Mouse (Mus musculus) forebrain, embryonic 15.5 days (tissue): ENCODE data around the gene Tmem179b. TPM values are rescaled to one million over a fixed set of nuclear protein-coding genes. Genes with fewer than 3 reads are reported as not detected.
A peak's percentile ranks its signal among the peaks of the same experiment; 100 is the strongest.

Source experiments
- ATAC-seq: fragments of 200-750 bp; cut with Nextera tagmentation; replicated peaks from 2 replicates; pipeline ENCODE4 v1.8.0; 2017; ENCODE audit warnings: mild to moderate bottlenecking, moderate TSS enrichment, moderate library complexity
- H3K27ac ChIP-seq: fragments of 300-500 bp; sonication (generic); replicated peaks from 2 replicates; pipeline ENCODE4 v1.5.1; 2015; ENCODE audit warnings: mild to moderate bottlenecking, inconsistent platforms
- H3K27me3 ChIP-seq: fragments of 300-500 bp; sonication (generic); 2 replicates; pipeline ENCODE4 v1.6.1; 2015; ENCODE audit warnings: inconsistent platforms
- H3K36me3 ChIP-seq: fragments of 300-500 bp; sonication (generic); 2 replicates; pipeline ENCODE4 v1.6.1; 2015; ENCODE audit warnings: mild to moderate bottlenecking, inconsistent platforms
- H3K4me1 ChIP-seq: fragments of 300-500 bp; sonication (generic); 2 replicates; pipeline ENCODE4 v1.6.1; 2015; ENCODE audit warnings: inconsistent platforms
- H3K4me2 ChIP-seq: fragments of 300-500 bp; sonication (generic); replicated peaks from 2 replicates; pipeline ENCODE4 v1.6.1; 2015; ENCODE audit warnings: mild to moderate bottlenecking, inconsistent platforms
- H3K4me3 ChIP-seq: fragments of 300-500 bp; sonication (generic); 2 replicates; pipeline ENCODE4 v1.5.1; 2015; ENCODE audit warnings: mild to moderate bottlenecking, inconsistent platforms
- H3K9ac ChIP-seq: fragments of 300-500 bp; sonication (generic); replicated peaks from 2 replicates; pipeline ENCODE4 v1.6.1; 2015; ENCODE audit warnings: mild to moderate bottlenecking, inconsistent platforms
- H3K9me3 ChIP-seq: fragments of 300-500 bp; sonication (generic); 2 replicates; pipeline ENCODE4 v1.6.1; 2016; ENCODE audit warnings: inconsistent platforms
- WGBS: fragments of 180-500 bp; shearing (Covaris S2); methylation state at CpG from one replicate; pipeline ENCODE4 v1.1.7; 2015; ENCODE audit warnings: mixed read lengths; 5-methylcytosine and 5-hydroxymethylcytosine counted together
- polyA plus RNA-seq: library from polyadenylated mRNA; unstranded; fragments of >200 nt; fragmentation: Nextera tagmentation; extraction: Ambion mirVana; gene quantifications from 2 replicates; pipeline ENCODE4 v1.2.1, GENCODE M21; 2015

Tmem179b gene
- polyA plus RNA-seq, 1 experiment from 2014 or later, result 33.9 TPM

- Histone ChIP-seq H3K4me1 (peaks cover 19% of the 10 kb centered on the region), H3K36me3 (peaks cover 36% of the 10 kb centered on the region), H3K4me2 (no peak overlapping the region), H3K9ac (no peak overlapping the region), H3K4me3 (no peak overlapping the region), H3K27ac (no peak overlapping the region), H3K9me3 (no peaks in the 10 kb centered on the region), H3K27me3 (no peaks in the 10 kb centered on the region)
- ATAC-seq, result no peak
- 91% methylated on average over 11 of the region's 11 CpGs for WGBS
Measured at GRCm38 (mm10) chr19:8803879-8804660, 29.8 kb upstream of the Tmem179b start.

DNA sequence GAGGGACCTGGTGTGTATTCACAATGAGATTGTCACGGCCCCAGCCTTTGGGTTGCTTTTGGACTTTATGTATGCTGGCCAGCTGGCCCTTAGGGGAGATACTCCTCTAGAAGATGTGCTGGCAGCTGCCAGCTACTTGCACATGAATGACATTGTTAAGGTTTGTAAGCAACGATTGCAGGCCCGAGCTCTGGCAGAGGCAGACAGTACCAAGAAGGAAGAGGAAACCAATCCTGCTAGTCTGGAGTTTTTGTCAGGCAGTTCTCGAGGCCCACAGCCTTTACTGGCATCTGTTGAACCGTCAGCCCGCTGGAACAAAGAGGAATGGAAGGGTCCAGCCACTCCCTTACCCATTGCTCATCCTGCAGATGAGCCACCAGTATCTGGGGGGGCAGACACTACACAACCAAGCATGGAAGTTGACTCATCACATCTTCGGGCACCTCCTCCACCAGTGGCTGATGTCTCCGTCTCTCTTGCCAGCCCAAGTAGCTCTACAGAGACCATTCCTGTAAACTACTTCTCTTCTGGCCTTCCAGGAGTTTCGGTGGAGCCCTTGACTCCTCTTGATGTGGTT, 29.0 kb upstream of the Tmem179b start:
- ATAC-seq, result no peak
- Histone ChIP-seq H3K36me3 (peaks cover 33% of the 10 kb centered on the region), H3K4me2 (peak overlapping the region; percentile 61), H3K4me3 (peak overlapping the region; percentile 69), H3K9me3 (no peaks in the 10 kb centered on the region), H3K27ac (no peak overlapping the region), H3K27me3 (no peaks in the 10 kb centered on the region), H3K4me1 (peaks cover 22% of the 10 kb centered on the region), H3K9ac (peak overlapping the region; percentile 0; the same call in 1 of the 2 replicates)
- 89% methylated on average over 9 of the region's 9 CpGs for WGBS

- Histone ChIP-seq H3K27ac (peak within 1 kb of the TSS; percentile 95), H3K27me3 (no peaks in the 10 kb centered on the region), H3K9ac (peak within 1 kb of the TSS; percentile 65), H3K4me1 (peaks cover 30% of the 10 kb centered on the region), H3K9me3 (no peaks in the 10 kb centered on the region), H3K4me2 (peak within 1 kb of the TSS; percentile 61), H3K4me3 (peak within 1 kb of the TSS; percentile 69), H3K36me3 (peaks cover 23% of the 10 kb centered on the region)
- under 1% methylated on average over 30 of the region's 30 CpGs for WGBS
- ATAC-seq, result peak; percentile 97
Measured at GRCm38 (mm10) chr19:8802130-8802821, 28.0 kb upstream of the Tmem179b start, which contains the start of gene Zbtb3. TSS of gene Zbtb3 (plus strand) at chr19:8802555.

GRCm38 (mm10) chr19:8798947-8799315, 24.7 kb upstream of the Tmem179b start:
- Histone ChIP-seq H3K27me3 (no peaks in the 10 kb centered on the region), H3K27ac (no peak overlapping the region), H3K4me3 (no peak overlapping the region; the same call in 1 of the 2 replicates), H3K4me2 (peak overlapping the region; percentile 89; the same call in 1 of the 2 replicates), H3K36me3 (peaks cover 16% of the 10 kb centered on the region), H3K9me3 (no peaks in the 10 kb centered on the region), H3K9ac (no peak overlapping the region), H3K4me1 (peaks cover 36% of the 10 kb centered on the region)
- no peak for ATAC-seq

DNA sequence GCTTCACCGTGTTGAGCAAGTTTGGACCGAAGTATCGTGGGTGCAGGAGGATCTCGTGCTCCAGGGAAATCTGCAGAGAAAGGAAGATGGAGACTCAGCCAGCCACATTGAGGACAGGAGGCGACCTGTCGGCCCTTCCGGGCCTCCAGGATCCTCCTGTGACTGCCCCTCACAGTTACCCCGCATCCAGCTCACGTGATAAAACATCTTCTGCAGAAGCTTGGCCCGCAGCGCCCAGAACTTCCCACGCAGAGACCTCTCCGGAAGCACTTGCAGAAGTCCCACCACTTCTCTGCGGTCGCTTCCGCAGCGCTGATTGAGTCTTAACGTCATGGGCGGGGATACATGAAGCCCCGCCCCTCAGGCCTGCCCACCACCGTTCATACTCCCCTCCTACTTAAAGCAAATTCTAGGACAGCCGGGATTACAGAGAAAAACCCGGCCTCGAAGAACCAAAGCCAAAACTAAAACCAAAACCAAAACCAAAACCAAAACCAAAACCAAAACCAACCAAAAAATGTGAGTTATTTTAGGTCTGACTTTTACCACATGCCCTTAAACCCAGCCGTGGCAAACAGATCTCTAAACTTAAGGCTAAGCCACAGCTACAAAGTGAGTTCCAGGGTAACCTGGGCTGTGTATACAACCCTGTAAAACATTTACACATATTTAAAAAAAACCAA, 24.1 kb upstream of the Tmem179b start, which contains the start of gene Polr2g:
Gene Polr2g (minus strand): TSS at position 314 of the 683 bp plus-strand sequence.
- Histone ChIP-seq H3K27me3 (no peaks in the 10 kb centered on the region), H3K9ac (peak within 1 kb of the TSS; percentile 74), H3K9me3 (no peaks in the 10 kb centered on the region), H3K36me3 (peaks cover 21% of the 10 kb centered on the region), H3K4me1 (peaks cover 32% of the 10 kb centered on the region), H3K4me3 (peak within 1 kb of the TSS; percentile 78), H3K27ac (peak within 1 kb of the TSS; percentile 70), H3K4me2 (peak within 1 kb of the TSS; percentile 89)
- WGBS, result 2% methylated on average over 25 of the region's 25 CpGs
- peak; percentile 75 for ATAC-seq

- peaks cover 12% of the 10 kb centered on the region for H3K4me1 ChIP-seq
- H3K4me3 ChIP-seq, result no peak overlapping the region
- no peak for ATAC-seq
- H3K27me3 ChIP-seq, result no peaks in the 10 kb centered on the region
- no peak overlapping the region for H3K4me2 ChIP-seq
- no peaks in the 10 kb centered on the region for H3K9me3 ChIP-seq
- WGBS, result 85% methylated on average over 7 of the region's 7 CpGs
- no peak overlapping the region for H3K27ac ChIP-seq
- no peak overlapping the region for H3K9ac ChIP-seq
- H3K36me3 ChIP-seq, result peaks cover 27% of the 10 kb centered on the region
Measured at GRCm38 (mm10) chr19:8790171-8790570, 15.9 kb upstream of the Tmem179b start.

- H3K9ac ChIP-seq, result no peak overlapping the region
- ATAC-seq, result no peak
Measured at GRCm38 (mm10) chr19:8789171-8789570, 14.9 kb upstream of the Tmem179b start.

GRCm38 (mm10) chr19:8788521-8788920, 14.3 kb upstream of the Tmem179b start:
- Histone ChIP-seq H3K4me3 (no peak overlapping the region), H3K27me3 (no peaks in the 10 kb centered on the region), H3K4me1 (peaks cover 13% of the 10 kb centered on the region), H3K27ac (peak overlapping the region; percentile 40; the same call in 1 of the 2 replicates), H3K36me3 (peaks cover 14% of the 10 kb centered on the region), H3K9me3 (no peaks in the 10 kb centered on the region), H3K4me2 (no peak overlapping the region), H3K9ac (0 out of 2 replicates have a peak overlapping the region, but pooled peaks have one; percentile 7)
- 17% methylated on average over 3 of the region's 3 CpGs for WGBS
- ATAC-seq, result no peak

More at GRCm38 (mm10) chr19:8789171-8789570, 14.9 kb upstream of the Tmem179b start:
- peak overlapping the region; percentile 40 for H3K27ac ChIP-seq
- peaks cover 13% of the 10 kb centered on the region for H3K4me1 ChIP-seq
- no peaks in the 10 kb centered on the region for H3K9me3 ChIP-seq
- H3K4me2 ChIP-seq, result no peak overlapping the region
- H3K4me3 ChIP-seq, result no peak overlapping the region
- no peaks in the 10 kb centered on the region for H3K27me3 ChIP-seq
- peaks cover 19% of the 10 kb centered on the region for H3K36me3 ChIP-seq
- WGBS, result 58% methylated on average over 1 of the region's 1 CpGs

DNA sequence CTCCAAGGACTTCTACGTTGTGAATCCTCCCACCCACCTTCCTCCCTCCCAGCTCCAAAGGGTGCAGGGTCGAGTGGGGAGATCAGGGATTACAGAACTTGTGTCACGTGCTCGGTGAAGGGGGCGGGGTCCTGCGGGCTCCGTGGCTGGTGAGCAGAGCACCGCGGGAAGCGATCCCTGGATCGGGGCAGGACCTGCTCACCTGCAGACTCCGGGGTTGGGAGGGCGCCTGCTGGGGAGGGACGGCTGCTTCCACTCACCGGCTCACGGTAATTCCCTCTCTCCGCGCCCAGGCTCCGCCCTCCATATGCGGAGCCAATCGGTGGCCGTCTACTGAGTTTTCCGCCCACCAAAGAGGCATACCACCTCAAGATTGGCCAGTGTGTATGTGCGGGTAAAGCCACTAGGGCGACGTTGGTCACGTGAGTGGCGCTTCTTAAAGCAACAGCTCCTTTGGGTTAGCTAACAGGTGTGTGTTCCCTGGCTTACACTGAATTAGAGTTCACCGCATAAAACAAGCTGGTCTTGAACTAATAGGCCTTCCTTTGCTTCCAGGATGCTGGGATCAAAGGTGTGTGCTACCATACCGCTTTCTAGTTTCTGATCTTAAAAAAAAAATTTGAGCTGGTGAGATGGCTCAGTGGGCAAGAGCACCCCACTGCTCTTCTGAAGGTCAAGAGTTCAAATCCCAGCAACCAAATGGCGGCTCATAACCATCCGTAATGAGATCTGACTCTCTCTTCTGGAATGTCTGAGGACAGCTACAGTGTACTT, 11.9 kb upstream of the Tmem179b start, which contains the start of gene Taf6l:
Gene Taf6l (minus strand): TSS at position 410 of the 774 bp plus-strand sequence.
- H3K9me3 ChIP-seq, result no peaks in the 10 kb centered on the region
- peaks cover 13% of the 10 kb centered on the region for H3K4me1 ChIP-seq
- under 1% methylated on average over 32 of the region's 32 CpGs for WGBS
- H3K27ac ChIP-seq, result peak within 1 kb of the TSS; percentile 87
- peaks cover 23% of the 10 kb centered on the region for H3K36me3 ChIP-seq
- peak within 1 kb of the TSS; percentile 71 for H3K4me2 ChIP-seq
- ATAC-seq, result peak; percentile 99
- H3K27me3 ChIP-seq, result no peaks in the 10 kb centered on the region
- H3K4me3 ChIP-seq, result peak within 1 kb of the TSS; percentile 83
- peak within 1 kb of the TSS; percentile 67 for H3K9ac ChIP-seq

GRCm38 (mm10) chr19:8774951-8775421, 719 bp upstream of the Tmem179b start:
- 5% methylated on average over 20 of the region's 20 CpGs for WGBS
- Histone ChIP-seq H3K27me3 (no peaks in the 10 kb centered on the region), H3K4me3 (peak overlapping the region; percentile 77), H3K9ac (peak overlapping the region; percentile 91), H3K27ac (peak overlapping the region; percentile 99), H3K4me1 (peaks cover 45% of the 10 kb centered on the region), H3K9me3 (no peaks in the 10 kb centered on the region), H3K4me2 (peak overlapping the region; percentile 80), H3K36me3 (peaks cover 27% of the 10 kb centered on the region)
- no peak; the same call in 1 of the 2 replicates for ATAC-seq

DNA sequence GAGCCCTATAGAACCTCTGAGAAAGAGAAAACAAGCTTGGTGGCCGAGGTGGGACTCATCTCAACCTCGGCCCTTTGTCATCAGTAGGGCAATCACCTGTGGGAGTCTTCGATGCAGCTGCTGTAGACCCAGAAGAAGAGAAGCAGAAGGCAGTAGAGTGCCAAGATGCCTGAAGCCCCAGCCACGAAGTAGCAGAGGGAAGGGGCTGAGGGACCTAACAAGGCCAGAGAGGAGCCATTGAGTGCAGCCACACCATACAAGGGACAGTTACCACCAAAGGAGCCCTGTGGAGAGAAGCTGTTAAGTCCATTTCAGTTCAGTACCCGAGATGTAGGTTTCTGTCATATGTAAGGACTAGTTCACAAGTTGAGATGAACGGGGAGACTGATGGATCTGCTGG, 858 bp downstream of the Tmem179b start:
- Histone ChIP-seq H3K9me3 (no peaks in the 10 kb centered on the region), H3K4me1 (peaks cover 45% of the 10 kb centered on the region), H3K4me3 (peak overlapping the region; percentile 77), H3K27ac (peak overlapping the region; percentile 99), H3K4me2 (peak overlapping the region; percentile 80), H3K9ac (peak overlapping the region; percentile 91), H3K36me3 (peaks cover 37% of the 10 kb centered on the region), H3K27me3 (no peaks in the 10 kb centered on the region)
- WGBS, result 67% methylated on average over 6 of the region's 6 CpGs
- ATAC-seq, result no peak
